Mouse (Mus musculus) small intestine, adult 2 months (tissue): ENCODE results near the gene Cdk14. TPM values are rescaled to one million over a fixed set of nuclear protein-coding genes. Genes with fewer than 3 reads are reported as not detected.

Experiments used
- H3K27ac ChIP-seq: fragments of 200-500 bp; 2 replicates; pipeline ENCODE4 v1.5.1; 2012; ENCODE audit warnings: low read depth, low read length, control low read depth, inconsistent platforms; ENCODE audit not compliant: insufficient read depth
- H3K27me3 ChIP-seq: fragments of 200-500 bp; 2 replicates; pipeline ENCODE4 v1.6.1; 2012; ENCODE audit warnings: mild to moderate bottlenecking, moderate library complexity, low read length, inconsistent platforms; ENCODE audit not compliant: control insufficient read depth, insufficient read depth
- H3K36me3 ChIP-seq: fragments of 200-500 bp; 2 replicates; pipeline ENCODE4 v1.6.1; 2012; ENCODE audit warnings: mild to moderate bottlenecking, low read length, control low read depth, inconsistent platforms; ENCODE audit not compliant: control insufficient read depth, insufficient read depth
- H3K4me1 ChIP-seq: fragments of 200-500 bp; 2 replicates; pipeline ENCODE4 v1.6.1; 2012; ENCODE audit warnings: low read length, inconsistent platforms, mixed read lengths; ENCODE audit not compliant: control insufficient read depth, insufficient read depth, insufficient read length
- H3K4me3 ChIP-seq: fragments of 200-500 bp; 2 replicates; pipeline ENCODE4 v1.5.1; 2012; ENCODE audit warnings: low read depth, mild to moderate bottlenecking, control low read depth, inconsistent platforms, low read length, moderate library complexity
- CTCF ChIP-seq: fragments of 200-500 bp; IDR thresholded peaks from 2 replicates; pipeline ENCODE4 v1.5.1; 2012; ENCODE audit warnings: low read depth, mild to moderate bottlenecking, control low read depth, inconsistent platforms, low read length, moderate library complexity, mixed read lengths; ENCODE audit not compliant: insufficient replicate concordance, insufficient read length; ENCODE audit errors: extremely low read depth
- POLR2A ChIP-seq: fragments of 200-500 bp; IDR thresholded peaks from 2 replicates; pipeline ENCODE4 v1.6.1; 2012; ENCODE audit warnings: low read depth, mild to moderate bottlenecking, control low read depth, inconsistent platforms, low read length, moderate library complexity
- WGBS: fragments of 180-500 bp; shearing (Covaris S2); methylation state at CpG from one replicate; pipeline ENCODE4 v1.1.7; 2018; 5-methylcytosine and 5-hydroxymethylcytosine counted together
- polyA plus RNA-seq: library from polyadenylated mRNA; depleted of rRNA; stranded (reverse); fragments of >200 nt; gene quantifications from 2 replicates; pipeline ENCODE4 v1.2.3, GENCODE M21; 2012

The Cdk14 gene
- polyA plus RNA-seq, 1 experiment: 0.37 TPM

GRCm38 (mm10) chr5:4867849-4868562 is 552.1 kb downstream of the Cdk14 start:
- H3K27ac ChIP-seq: no peak overlapping the region
- H3K36me3 ChIP-seq: no peaks in the 10 kb centered on the region
- H3K4me1 ChIP-seq: no peaks in the 10 kb centered on the region
- 70% methylated on average over 6 of the region's 6 CpGs for WGBS
- no peaks in the 10 kb centered on the region for H3K27me3 ChIP-seq
- no peak for TF ChIP-seq CTCF
- H3K4me3 ChIP-seq: no peak overlapping the region

- H3K4me1 ChIP-seq: no peaks in the 10 kb centered on the region
- H3K27ac ChIP-seq: no peak overlapping the region
- no peaks in the 10 kb centered on the region for H3K27me3 ChIP-seq
- no peak overlapping the region for H3K4me3 ChIP-seq
- no peaks in the 10 kb centered on the region for H3K36me3 ChIP-seq
- WGBS: 84% methylated on average over 8 of the region's 8 CpGs
- no peak for TF ChIP-seq POLR2A
Measured at GRCm38 (mm10) chr5:4866945-4867344, 553.2 kb downstream of the Cdk14 start.

GRCm38 (mm10) chr5:4866099-4866498 is 554.0 kb downstream of the Cdk14 start:
- no peaks in the 10 kb centered on the region for H3K36me3 ChIP-seq

GRCm38 (mm10) chr5:4861592-4861991 is 558.5 kb downstream of the Cdk14 start:
- TF ChIP-seq POLR2A (no peak), CTCF (no peak)
- 89% methylated on average over 9 of the region's 9 CpGs for WGBS
- H3K36me3 ChIP-seq: no peaks in the 10 kb centered on the region
- H3K4me1 ChIP-seq: no peaks in the 10 kb centered on the region
- H3K27me3 ChIP-seq: no peaks in the 10 kb centered on the region
- no peak overlapping the region for H3K4me3 ChIP-seq
- no peak overlapping the region for H3K27ac ChIP-seq

More at GRCm38 (mm10) chr5:4866099-4866498, 554.0 kb downstream of the Cdk14 start:
- Histone ChIP-seq H3K27ac (no peak overlapping the region), H3K4me3 (no peak overlapping the region), H3K4me1 (no peaks in the 10 kb centered on the region), H3K27me3 (no peaks in the 10 kb centered on the region)
- TF ChIP-seq CTCF (no peak), POLR2A (no peak)
- WGBS: 84% methylated on average over 1 of the region's 1 CpGs

GRCm38 (mm10) chr5:4861141-4861540 is 559.0 kb downstream of the Cdk14 start:
- no peak overlapping the region for H3K27ac ChIP-seq
- H3K4me3 ChIP-seq: no peak overlapping the region
- H3K36me3 ChIP-seq: no peaks in the 10 kb centered on the region
- WGBS: 92% methylated on average over 2 of the region's 2 CpGs
- no peak for TF ChIP-seq POLR2A
- TF ChIP-seq CTCF: no peak
- no peaks in the 10 kb centered on the region for H3K4me1 ChIP-seq
- H3K27me3 ChIP-seq: no peaks in the 10 kb centered on the region

- Histone ChIP-seq H3K27me3 (no peaks in the 10 kb centered on the region), H3K27ac (no peak overlapping the region), H3K4me1 (no peaks in the 10 kb centered on the region), H3K36me3 (no peaks in the 10 kb centered on the region), H3K4me3 (no peak overlapping the region)
- no peak for TF ChIP-seq POLR2A
- no peak for TF ChIP-seq CTCF
- 79% methylated on average over 5 of the region's 5 CpGs for WGBS
Measured at GRCm38 (mm10) chr5:4858032-4858641, 562.0 kb downstream of the Cdk14 start.

- H3K4me1 ChIP-seq: no peaks in the 10 kb centered on the region
- H3K27ac ChIP-seq: no peak overlapping the region
- H3K4me3 ChIP-seq: no peak overlapping the region
- WGBS: 71% methylated on average over 2 of the region's 2 CpGs
- TF ChIP-seq POLR2A (no peak), CTCF (no peak)
- H3K36me3 ChIP-seq: no peaks in the 10 kb centered on the region
- H3K27me3 ChIP-seq: no peaks in the 10 kb centered on the region
Measured at GRCm38 (mm10) chr5:4853503-4853902, 566.6 kb downstream of the Cdk14 start.
